Mouse (Mus musculus): ENCODE data around the gene Paf1.

The Paf1 gene

DNA sequence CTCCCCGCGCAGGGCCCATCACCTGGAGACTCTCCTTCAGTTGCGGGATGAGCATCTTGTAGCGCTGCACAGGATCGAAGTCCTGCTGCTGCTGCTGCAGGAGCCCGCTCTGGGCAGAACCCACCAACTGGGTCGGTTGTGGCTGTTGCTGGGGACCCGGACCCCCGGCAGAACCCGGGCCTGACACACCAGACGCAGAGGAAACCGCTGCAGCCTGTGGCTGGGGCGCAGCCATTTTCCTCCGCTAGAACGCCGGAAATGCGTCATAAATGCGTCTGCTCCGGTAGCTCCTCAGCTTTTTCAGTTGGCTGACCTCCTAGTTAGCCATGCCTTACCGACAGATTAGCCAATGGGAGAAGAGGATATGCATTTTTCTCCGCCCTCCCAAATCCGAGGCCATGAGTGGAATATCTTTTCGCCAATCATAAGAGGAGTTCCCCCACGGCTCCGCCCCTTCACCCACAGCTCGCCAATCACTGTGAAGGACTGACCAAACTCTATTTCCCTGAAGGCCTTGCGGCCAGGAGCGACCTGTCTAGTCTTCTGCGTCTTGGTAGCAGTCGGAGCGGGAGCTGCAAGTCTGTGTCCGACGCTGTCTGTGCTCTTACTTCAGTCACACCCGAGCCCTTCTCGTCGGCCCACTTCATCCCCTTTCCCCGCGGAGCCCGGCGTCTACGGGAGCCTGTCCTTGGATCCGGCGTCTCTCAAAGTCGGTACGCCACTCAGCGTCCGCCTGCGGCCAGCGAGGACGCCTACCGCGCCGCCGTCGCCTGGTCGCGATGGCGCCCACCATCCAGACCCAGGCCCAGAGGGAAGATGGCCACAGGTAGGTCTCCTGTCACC, at the start of gene Paf1, which contains the start of gene Med29:
TSS of gene Paf1 (plus strand) at position 523 of the 843 bp plus-strand sequence.
TSS of gene Med29 (minus strand) at position 280 of the 843 bp plus-strand sequence.
- DNase-seq (ENCODE audit: low spot score in 2 of 2) = peak; percentile 88

DNA sequence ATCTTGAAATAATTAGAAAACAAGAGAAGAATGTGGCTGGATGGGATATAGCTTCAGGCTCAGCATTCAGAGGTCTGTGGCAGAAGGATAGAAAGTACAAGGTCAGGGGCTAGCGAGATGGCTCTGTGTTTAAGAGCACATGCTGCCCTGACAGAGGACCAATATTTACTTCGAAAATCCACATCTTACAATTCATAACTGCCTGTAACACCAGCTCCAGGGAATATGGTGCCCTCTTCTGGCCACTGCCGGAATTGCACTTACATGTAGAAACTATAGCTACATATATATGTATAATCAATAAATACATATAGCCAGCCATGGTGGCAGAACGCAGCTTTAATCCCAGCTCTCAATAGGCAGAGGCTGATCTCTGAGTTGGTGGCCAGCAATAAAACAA, 48.1 kb upstream of the Paf1 start:
- peak; percentile 46 to 75 for DNase-seq (ENCODE audit: low spot score in 2 of 2)

DNA sequence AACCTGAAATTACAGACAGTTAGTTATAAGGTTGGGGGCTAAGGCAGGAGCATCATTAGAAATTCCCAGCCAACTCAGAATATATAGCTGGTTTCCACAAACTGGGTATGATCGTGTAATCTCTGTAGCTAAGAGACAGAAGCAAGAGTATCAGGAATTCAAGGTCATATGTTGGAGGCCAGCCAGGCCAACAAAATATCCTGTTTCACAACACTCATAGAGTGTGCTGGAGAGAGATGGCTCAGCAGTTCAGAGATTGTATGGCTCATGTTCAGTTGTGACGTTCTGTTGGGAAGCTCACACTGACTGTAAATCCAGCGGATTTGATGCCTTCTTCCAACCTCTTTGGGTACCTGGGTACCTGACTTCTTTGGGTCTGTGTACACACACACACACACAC, 45.0 kb upstream of the Paf1 start:
- no peak for DNase-seq (ENCODE audit: low spot score in 2 of 2)

DNA sequence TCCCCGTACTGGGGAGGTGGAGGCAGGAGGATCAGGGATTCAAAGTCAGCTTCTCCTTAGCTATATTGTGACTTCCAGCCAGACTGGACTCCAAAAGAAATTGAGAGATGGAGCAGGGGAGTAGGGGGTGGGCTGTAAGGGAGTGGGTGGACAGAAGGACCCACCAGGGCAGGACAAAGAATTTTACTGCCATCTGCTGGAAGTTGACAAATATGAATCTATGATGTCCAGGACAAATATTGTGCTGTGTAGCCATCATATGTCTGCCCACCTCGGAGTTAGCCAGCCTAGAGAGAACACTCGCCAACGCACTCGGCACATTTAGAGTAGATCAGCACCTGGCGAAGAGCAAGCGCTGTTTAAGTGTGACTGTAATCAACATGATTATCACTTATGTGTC, 44.1 kb upstream of the Paf1 start:
- no peak for DNase-seq (ENCODE audit: low spot score in 2 of 2)

DNA sequence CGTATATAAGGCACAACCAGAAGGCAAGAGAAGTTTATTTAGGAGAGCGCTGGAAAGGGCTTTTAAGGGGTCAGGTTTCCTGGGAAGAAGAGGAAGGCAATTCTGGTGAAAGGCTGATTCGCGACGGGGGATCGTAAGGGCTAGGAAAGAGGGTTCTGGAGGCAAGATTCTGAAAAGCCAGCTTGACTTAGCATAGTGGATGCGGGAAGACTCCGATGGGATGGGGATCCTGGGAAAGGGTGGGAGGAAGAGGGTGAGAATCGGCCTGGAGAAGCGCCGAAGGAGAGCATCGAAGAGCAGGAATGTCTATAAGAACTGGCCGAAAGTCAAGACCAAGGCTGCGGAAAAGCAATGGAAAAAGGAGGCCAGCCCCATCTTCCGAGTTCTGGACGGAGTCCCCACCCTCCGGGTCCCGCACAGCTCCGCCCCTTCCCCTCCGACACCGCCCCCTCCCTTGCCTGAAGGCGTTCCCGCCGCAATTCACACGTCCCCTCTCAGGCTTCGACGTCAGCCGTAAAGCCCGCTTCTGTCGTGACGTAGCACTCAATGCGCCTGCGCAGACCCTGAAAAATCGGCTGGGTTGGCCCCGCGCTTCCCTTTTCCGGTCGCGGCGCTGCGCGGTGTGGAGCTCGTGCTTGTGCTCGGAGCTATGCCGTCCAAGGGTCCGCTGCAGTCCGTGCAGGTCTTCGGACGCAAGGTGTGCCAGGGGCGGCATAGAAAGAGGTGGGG, 42.4 kb upstream of the Paf1 start, which contains the start of gene Rps16:
TSS of gene Rps16 (plus strand) at position 498 of the 729 bp plus-strand sequence.
- peak; percentile 98 for DNase-seq (ENCODE audit: low spot score in 2 of 2)

DNA sequence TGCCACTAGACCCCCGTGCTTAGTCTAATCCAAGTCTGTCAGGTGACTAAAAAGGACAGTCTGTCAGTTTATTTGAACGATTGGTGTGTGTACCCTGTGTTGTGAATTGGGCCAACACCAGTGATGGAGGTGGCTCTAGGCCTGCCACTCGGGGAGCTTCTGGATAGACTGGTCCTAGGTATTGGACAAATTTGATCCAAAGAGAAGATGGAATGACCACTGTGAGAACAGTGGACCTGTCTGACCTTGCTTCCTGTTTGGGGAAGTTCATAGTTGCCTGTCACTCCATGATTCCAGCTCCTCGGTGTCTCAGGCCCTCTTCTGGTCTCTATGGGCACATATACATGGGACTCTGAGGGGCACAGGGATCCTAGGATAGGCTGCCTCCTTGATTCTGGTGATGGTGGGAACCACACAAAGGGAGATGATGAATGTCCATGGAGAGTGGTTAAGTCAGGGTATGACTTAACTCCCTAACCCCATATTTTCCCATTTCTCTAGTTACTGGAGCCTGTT, 41.0 kb upstream of the Paf1 start:
- no peak for DNase-seq (ENCODE audit: low spot score in 2 of 2)

DNA sequence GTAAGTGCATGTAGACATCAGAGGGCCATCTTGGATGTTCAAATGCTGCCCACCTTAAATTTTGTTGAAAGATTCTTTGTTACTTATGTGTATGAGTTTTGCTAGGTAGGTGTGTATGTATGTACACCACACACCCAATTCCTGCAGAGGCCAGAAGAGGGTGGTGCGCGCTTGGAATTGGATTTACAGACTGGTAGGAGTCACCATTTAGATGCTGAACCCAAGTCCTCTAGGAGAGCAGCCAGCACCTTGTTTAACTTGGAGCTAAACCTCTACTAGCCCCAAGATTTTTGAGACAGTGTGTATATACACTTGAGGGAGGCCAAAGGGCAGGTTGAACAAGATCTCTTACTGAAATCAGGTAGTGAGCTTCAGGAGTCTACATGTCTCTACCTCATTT, 39.5 kb upstream of the Paf1 start:
- no peak for DNase-seq (ENCODE audit: low spot score in 2 of 2)

DNA sequence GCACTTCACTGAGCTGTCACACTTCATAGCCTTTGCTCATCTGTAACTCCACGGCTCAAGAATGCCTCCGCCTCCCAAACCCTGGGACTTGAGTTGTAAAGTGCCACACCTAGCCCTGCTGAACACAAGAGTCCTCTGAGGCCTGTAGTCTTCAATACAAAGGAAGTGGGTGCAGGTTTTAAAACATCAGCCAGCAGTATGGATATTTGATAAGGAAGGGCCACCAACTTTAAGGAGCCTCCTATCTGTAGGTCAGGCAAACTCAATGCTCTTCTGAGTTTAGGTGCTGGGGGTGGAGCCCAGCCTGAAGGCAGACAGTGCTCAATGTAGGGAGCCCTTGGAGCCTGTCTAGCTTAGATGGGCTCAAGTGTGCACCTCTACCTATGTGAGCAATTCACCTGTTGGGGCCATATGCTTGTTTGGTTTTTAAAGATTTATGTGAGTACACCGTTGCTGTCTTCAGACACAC, 38.6 kb upstream of the Paf1 start:
- no peak for DNase-seq (ENCODE audit: low spot score in 2 of 2)

DNA sequence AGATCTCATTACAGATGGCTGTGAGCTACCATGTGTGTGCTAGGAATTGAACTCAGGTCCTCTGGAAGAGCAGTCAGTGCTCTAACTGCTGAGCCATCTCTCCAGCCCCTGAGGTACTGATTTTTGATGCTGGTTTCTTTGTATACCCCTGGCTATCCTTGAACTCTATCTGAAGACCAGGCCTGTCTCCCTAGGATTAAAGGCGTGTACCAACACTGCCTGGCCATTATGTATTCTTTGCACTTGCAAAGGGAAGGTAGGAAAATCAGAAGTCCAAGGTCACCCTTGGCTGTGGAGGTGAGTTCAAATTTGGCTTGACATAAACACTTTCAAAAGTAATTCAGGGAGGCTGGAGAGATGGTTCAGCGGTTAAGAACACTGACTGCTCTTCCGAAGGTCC, 38.2 kb upstream of the Paf1 start:
- DNase-seq (ENCODE audit: low spot score in 2 of 2) = no peak

DNA sequence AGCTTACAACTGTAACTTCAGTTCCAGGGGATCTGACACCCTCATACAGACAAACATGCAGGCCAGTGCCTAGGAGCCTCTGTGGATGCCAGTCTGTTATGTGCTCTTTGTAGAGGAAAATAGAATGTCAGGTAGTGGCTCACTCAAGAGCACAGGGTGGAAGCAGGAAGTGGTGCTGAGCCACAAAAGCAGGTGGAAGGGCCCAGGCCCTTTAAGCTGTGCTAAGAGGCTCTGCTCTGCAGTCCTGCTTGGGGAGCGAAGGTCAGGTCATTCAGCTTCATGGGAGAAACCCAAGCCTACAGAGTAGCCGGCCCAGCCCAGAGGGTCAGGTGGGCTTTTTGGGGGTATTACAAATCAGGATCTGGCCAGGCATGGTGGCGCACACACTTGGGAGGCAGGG, 37.5 kb upstream of the Paf1 start:
- no peak for DNase-seq (ENCODE audit: low spot score in 2 of 2)

DNA sequence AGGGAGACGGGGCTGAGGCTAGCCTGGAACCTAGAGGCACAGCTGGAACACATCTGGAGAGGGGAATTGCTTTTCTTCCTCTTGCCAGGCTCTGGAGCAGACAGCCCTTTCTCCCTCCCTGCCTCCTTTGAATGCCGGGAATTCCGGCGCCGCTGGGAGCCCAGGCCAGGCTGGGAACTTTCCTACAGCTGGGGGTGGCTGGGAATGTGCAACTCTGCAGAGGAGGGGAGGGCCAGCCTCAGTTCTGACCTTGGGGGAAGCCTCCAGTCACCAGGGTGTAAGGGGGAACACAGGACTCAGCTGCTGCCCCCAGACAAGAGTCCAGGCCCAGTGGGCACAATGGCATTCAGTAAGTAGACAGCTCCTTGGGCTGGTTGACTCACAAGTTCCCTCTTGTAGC, 35.8 kb upstream of the Paf1 start:
- DNase-seq (ENCODE audit: low spot score in 2 of 2) = no peak

DNA sequence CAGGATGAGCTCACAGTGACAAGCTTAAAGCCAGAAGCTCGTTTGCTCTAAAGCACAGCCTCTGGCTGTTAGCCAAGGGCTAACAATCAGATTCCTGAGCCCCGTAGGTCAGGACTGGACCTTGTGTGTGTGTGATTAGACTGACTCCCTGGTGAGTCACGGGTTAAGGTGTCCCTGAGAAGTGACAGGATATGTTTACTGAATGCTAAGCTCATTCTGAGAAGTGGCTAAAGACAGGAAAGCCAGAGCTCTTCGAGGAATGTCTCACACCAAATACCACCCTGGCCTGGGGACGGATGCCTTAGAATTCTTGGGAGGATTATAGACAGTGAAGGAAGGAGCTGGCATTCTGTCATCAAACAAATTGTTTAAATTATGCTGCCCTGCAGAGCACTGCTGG, 34.8 kb upstream of the Paf1 start:
- no peak for DNase-seq (ENCODE audit: low spot score in 2 of 2)

DNA sequence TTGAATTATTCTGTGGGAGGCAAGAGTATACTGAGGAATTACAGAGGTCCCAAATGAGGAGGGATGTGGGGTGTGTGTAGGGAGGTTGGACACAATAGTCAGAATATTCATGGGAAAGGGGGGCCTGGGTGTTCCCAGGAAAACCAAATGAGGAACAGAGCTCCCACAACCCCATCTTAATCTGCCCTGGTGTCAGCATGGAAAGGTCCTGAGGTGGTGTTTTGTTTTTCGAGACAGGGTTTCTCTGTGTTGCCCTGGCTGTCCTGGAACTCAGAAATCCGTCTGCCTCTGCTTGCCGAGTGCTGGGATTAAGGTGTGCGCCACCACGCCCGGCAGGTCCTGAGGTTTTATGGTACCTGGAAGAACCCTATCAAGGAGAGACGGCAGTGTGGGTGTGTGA, 34.3 kb upstream of the Paf1 start:
- no peak for DNase-seq (ENCODE audit: low spot score in 2 of 2)

DNA sequence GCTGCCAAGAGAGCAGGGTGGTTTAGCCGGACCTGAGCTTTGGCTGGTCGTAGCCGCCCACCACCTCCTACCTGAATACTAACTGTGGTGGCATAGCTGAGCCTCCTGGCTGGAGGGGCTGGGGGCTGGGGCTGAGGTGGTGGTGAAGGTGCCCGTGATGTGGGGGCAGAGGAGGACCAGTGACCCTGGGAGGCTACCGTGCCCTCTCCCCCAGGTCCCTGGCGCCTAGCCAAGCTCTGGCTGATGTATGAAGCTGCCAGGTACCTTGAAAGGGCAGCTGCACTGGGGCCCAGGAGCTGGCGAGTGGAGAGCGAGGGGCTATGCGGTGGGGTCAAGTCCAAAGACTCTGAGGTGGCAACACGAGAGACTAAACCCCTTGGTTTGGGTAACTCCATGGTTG, 32.9 kb upstream of the Paf1 start:
- no peak for DNase-seq (ENCODE audit: low spot score in 2 of 2)

DNA sequence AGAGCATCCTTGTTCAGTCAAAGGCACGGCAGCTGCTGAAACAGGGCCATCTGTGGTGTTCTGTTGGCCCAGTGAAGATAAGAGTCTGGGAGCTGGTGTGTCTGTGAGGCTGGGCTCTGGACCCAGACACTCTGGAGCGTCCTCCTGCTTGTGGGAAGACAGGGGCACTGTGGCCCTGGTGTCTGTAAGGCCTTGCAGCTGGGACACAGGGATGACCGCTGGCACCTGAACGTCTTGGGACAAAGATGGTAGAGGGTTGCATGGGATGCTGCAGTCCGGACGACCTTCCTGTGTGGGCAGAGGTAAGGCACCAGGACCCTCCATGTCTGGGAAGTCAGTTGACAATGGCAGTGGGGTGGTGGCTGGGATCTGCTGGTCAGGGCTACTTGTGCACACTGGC, 32.5 kb upstream of the Paf1 start:
- no peak for DNase-seq (ENCODE audit: low spot score in 2 of 2)

DNA sequence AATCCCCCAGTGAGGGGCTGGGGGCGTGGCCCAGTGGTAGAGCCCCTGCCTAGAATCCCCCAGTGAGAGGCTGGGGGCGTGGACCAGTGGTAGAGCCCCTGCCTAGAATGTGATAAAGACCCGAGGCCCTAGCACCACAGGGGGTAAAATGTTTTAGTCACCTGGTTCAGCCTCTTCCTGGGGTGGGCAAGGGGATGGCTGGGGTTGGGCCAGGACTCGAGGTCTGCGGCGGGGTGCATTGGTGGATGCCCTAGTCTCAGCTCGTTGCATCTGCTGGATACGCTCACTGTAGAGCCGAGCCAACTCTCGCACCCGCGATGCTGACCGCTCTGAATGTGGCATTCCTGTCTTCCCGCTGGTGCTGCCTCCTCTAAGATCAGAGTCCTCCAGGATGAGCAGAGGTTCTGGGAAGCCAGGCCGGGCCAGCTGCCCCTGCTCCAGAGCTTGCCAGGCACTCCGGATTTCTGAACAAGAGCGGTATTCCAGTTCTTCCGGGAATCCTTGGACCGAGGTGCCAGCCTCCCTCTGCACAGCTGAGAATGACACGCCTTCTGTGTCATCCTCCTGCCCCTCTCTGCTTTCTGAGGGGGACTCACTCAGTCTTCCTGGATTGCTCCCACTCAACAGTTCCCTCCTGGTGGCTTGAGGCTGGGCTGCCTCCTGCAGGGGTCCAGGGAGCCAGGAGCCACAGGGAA, 31.0 kb upstream of the Paf1 start:
- DNase-seq (ENCODE audit: low spot score in 2 of 2) = no peak

DNA sequence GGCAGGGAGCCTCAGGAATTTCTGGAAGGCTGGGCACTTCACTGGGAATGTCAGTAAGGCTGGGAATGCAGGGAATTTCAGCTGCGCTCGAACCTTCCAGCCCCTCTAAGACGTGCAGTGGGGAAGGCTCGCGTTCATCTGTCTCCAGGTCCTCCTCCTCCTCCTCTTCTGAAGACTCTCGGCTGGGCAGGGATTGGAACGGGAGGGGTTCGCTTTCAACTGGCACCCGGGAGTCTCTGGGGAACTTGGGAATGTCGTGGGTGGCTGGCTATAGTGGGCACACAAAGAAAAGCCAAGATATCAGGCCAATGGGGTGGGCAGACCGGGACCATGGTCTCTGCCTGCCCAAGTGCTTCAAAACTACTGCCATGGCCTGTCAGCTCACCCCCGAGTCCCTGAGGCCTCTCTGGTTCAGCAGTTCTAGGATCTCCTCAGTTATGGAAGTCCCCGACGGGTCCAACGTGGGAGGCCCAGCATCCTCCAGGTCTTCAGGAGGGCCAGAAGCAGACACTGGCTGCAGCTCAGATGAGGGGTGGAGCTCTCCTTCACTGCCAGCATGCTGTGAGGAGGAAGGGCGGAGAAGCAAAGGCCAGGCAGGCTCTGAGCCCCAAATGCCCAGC, 30.2 kb upstream of the Paf1 start:
- DNase-seq (ENCODE audit: low spot score in 2 of 2) = no peak

DNA sequence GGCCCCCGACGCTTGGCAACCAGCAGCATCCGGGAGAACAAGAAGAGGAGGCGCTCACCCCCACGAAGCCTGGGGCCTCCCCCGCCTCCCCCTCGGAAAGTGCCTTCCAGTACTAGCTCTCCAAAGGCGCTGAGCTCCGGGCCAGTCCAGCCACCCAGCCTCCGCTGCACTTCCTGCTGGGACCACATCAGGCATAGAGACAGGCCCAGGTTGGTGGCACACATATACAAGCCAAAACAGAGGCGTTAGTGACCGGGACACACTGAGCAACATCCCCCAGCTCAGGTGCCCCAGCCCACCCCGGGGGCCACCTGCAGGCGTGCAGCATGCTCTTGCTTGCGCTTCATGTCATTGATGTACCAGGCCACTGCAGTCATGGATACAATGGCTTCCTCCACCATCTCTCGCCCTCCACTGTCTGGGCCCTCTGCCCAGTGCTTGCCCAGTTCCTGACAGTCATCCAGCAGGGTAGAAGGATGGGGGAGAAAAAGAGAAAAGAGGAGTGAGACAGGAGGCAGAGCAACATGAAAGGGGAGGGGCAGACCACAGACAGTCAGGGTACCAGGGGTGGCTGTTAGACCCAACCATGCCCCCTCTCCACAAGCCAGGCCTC, 25.0 kb upstream of the Paf1 start:
- no peak for DNase-seq (ENCODE audit: low spot score in 2 of 2)

DNA sequence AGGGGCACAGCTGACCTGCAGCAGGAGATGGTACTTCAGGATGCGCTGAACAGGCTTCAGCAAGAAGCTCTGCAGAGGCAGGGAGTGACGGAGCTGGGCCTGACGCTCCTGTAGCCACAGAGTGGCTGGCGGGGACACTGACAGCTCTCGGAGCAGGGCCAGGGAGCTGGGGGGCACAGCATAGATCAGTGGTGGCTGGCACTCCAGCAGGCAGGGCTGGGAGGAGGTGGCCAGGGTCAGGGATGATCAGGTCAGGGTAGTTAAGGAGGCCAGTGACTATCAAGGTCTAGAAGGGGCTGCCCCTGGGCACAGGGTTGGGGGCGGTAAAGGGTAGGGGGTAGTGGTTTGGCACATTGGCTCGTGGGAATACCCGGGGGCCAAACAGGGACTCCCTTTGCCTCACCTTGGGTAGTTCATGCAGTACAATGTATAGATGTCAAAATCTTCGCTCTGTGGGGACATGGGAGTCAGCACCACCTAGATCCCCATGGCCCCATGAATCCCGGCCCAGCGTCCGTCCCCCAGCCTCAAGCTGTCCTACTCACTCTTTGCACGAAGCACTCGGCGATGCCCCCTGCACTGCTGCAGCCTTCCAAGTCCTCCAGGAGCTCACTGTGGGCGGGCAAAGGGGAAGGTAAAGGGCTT, 24.4 kb upstream of the Paf1 start:
- no peak for DNase-seq (ENCODE audit: low spot score in 2 of 2)

DNA sequence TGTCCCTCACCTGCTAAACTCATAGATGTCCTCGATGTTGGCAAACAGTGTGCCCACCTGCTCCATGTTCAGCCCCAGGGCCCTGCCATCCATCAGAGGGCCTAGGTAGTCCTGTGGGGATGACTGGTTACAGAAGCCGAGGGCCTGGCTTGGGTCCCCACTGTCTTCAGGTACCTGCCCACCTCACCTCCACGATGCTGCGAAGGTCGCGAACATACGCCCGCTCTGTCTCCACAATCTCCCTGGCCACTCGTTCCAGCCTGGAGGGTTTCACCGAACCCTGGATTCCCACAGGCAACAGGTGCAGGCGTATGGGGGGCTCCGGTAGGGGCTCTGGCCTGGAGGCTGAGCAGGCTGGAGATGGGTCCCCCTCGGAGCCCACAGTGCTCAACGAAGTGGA, 22.7 kb upstream of the Paf1 start:
- no peak for DNase-seq (ENCODE audit: low spot score in 2 of 2)

Measured in spleen, postnatal 14 days (tissue).